In the genomic region with DNA sequence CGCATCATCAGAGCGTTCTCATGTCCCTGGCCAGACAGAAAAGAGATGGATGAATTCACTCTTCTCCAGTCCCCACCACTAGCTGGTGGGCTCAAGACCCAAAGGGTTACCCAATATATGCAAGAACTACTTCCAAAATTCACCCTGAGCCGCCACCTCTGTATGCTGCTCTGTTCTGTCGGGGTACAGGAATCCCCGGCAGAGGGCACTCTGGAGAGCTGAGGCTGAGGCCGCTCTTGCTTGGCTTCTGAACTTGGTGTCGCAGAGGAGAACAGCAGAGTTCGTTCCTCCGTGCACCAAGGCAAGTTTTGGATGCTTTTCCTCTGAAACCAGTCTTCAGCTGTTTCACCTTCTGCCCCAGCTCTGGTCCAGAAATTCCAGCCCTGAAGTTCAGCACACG, we compare ENCODE assay signal across 9 mouse cellular contexts.
DNase-seq lines count a peak whose midpoint lies in the region; ATAC-seq and TF ChIP-seq lines count a peak whose summit lies in the region.
"Had no signal": no experiment of that assay in that cellular context is flagged by ENCODE, and none has a peak within 500 bp of the region (broad histone marks: within the 10 kb centered on the region; RNA-seq: fewer than 3 reads in every experiment).

No protein-coding gene starts in this region.

- peak; percentile 9 to 10 for DNase-seq in cerebellum, adult 18-20 months
- DNase-seq in cerebellum, adult 11-12 months, result no peak
- peak in 1 of 2 experiments; percentile 22 for DNase-seq in left cerebral cortex, adult 2 months (ENCODE audit: extremely low spot score in 1 of 2, low spot score in 2 of 2)
- no peak for DNase-seq in left cerebral cortex, adult 8-10 months (ENCODE audit: low spot score in 2 of 2)
- peak; percentile 69 to 78 for DNase-seq in adrenal gland, postnatal 36 days
- DNase-seq in lung, adult 2 months, result peak; percentile 62
- DNase-seq in thymus, adult 2 months, result peak; percentile 52

- TF ChIP-seq CTCF in left cerebral cortex, adult 2 months (IDR thresholded peaks at IDR 0.05), result peak; percentile 54
- TF ChIP-seq CTCF in lung, adult 2 months (IDR thresholded peaks at IDR 0.05; ENCODE audit: insufficient read depth, low read length), result peak; percentile 52
- no peak for TF ChIP-seq CTCF in thymus, adult 2 months (IDR thresholded peaks at IDR 0.05; ENCODE audit: borderline replicate concordance, control insufficient read depth, extremely low read depth, insufficient read depth, low read length, poor library complexity)

- intact Hi-C loops in left cerebral cortex, adult 2 months (cut with DNase I), result no loop called here

- whole genome bisulfite sequencing in lung, adult 2 months, result 57% methylated on average over 10 of the region's 10 CpGs
- WGBS in thymus, adult 2 months, result 77% methylated on average over 10 of the region's 10 CpGs
- 66% methylated on average over 10 of the region's 10 CpGs for WGBS in intestine, embryonic 15.5 days

- H3K9me3 ChIP-seq in intestine, embryonic 15.5 days, result no peaks in the 10 kb centered on the region

- H3K4me3 ChIP-seq in left cerebral cortex, adult 2 months, result no peak overlapping the region
- H3K4me3 ChIP-seq in lung, adult 2 months (replicated peaks; ENCODE audit: extremely low read depth, low read depth, low read length), result no peak overlapping the region
- H3K4me3 ChIP-seq in thymus, adult 2 months (ENCODE audit: control insufficient read depth, insufficient read depth, low read length), result no peak overlapping the region
- H3K4me3 ChIP-seq in intestine, embryonic 15.5 days (replicated peaks), result no peak overlapping the region
- H3K4me3 ChIP-seq: embryonic facial prominence, embryonic 12.5 days had no signal

- no peaks in the 10 kb centered on the region for H3K4me1 ChIP-seq in lung, adult 2 months (ENCODE audit: control insufficient read depth, insufficient read depth, low read length)
- H3K4me1 ChIP-seq in thymus, adult 2 months (replicated peaks; ENCODE audit: control insufficient read depth, insufficient read depth, low read length), result no peaks in the 10 kb centered on the region
- H3K4me1 ChIP-seq in intestine, embryonic 15.5 days (replicated peaks), result no peaks in the 10 kb centered on the region

- H3K27me3 ChIP-seq in thymus, adult 2 months (ENCODE audit: control insufficient read depth, insufficient read depth, low read length), result no peaks in the 10 kb centered on the region
- H3K27me3 ChIP-seq in intestine, embryonic 15.5 days (replicated peaks), result no peaks in the 10 kb centered on the region
- H3K27me3 ChIP-seq: embryonic facial prominence, embryonic 12.5 days had no signal

- no peak overlapping the region for H3K9ac ChIP-seq in intestine, embryonic 15.5 days
- H3K9ac ChIP-seq: embryonic facial prominence, embryonic 12.5 days had no signal

- H3K4me2 ChIP-seq in intestine, embryonic 15.5 days (replicated peaks), result no peak overlapping the region
- H3K4me2 ChIP-seq: embryonic facial prominence, embryonic 12.5 days had no signal

- no peaks in the 10 kb centered on the region for H3K36me3 ChIP-seq in thymus, adult 2 months (ENCODE audit: control insufficient read depth, insufficient read depth, low read length)
- H3K36me3 ChIP-seq in intestine, embryonic 15.5 days, result no peaks in the 10 kb centered on the region
- H3K36me3 ChIP-seq: embryonic facial prominence, embryonic 12.5 days had no signal

- no peak overlapping the region for H3K27ac ChIP-seq in left cerebral cortex, adult 2 months
- no peak overlapping the region for H3K27ac ChIP-seq in thymus, adult 2 months (ENCODE audit: control insufficient read depth, insufficient read depth, low read length)
- H3K27ac ChIP-seq in intestine, embryonic 15.5 days, result no peak overlapping the region
- H3K27ac ChIP-seq: embryonic facial prominence, embryonic 12.5 days had no signal

- ATAC-seq in intestine, embryonic 15.5 days, result no peak

- no peak for TF ChIP-seq POLR2A in lung, adult 2 months (IDR thresholded peaks at IDR 0.05; ENCODE audit: borderline replicate concordance, extremely low read depth, low read depth, low read length)
- no peak for TF ChIP-seq POLR2A in thymus, adult 2 months (IDR thresholded peaks at IDR 0.05; ENCODE audit: control insufficient read depth, extremely low read depth, insufficient read depth, low read length, poor library complexity)

Comparison
In these comparisons a context has a peak if more than half of its experiments do, and no peak if none do; other contexts are left out.
1. DNase-seq: peak in cerebellum, adult 18-20 months (2 of 2), adrenal gland, postnatal 36 days (2 of 2), lung, adult 2 months (single experiment) and thymus, adult 2 months (single experiment); none in cerebellum, adult 11-12 months (single experiment) and left cerebral cortex, adult 8-10 months (0 of 2).